Mouse (Mus musculus): ENCODE measurements at regions not wholly inside any gene's neighbourhood (a gene's known extent, or its start where the extent isn't known, plus 50 kb on each side); places are given as distances from the start of the nearest gene placed in this dataset.

GRCm38 (mm10) chr13:97490131-97490530 lies 249.2 kb downstream of the Enc1 start:
- TF ChIP-seq EP300 (IDR thresholded peaks at IDR 0.05; ENCODE audit: low read depth) (no peak), CTCF (IDR thresholded peaks at IDR 0.05; ENCODE audit: low read depth) (no peak)

Measured in liver, embryonic 14.5 days (tissue).